Mouse (Mus musculus) stomach, embryonic 16.5 days (tissue): ENCODE measurements around the gene Slc35a1. TPM values are rescaled to one million over a fixed set of nuclear protein-coding genes. Genes with fewer than 3 reads are reported as not detected.

Source experiments
- ATAC-seq: fragments of 200-750 bp; cut with Nextera tagmentation; 2 replicates; pipeline ENCODE4 v1.8.0; 2017; ENCODE audit warnings: moderate number of reproducible peaks, moderate TSS enrichment; ENCODE audit not compliant: insufficient read depth, low FRiP score
- H3K27ac ChIP-seq: fragments of 300-500 bp; sonication (generic); 2 replicates; pipeline ENCODE4 v1.5.1; 2014; ENCODE audit warnings: low read length
- H3K27me3 ChIP-seq: fragments of 300-500 bp; sonication (generic); 2 replicates; pipeline ENCODE4 v1.6.1; 2014; ENCODE audit warnings: low read length, control low read depth, mixed read lengths; ENCODE audit not compliant: control insufficient read depth, insufficient read depth
- H3K36me3 ChIP-seq: fragments of 300-500 bp; sonication (generic); 2 replicates; pipeline ENCODE4 v1.6.1; 2014; ENCODE audit warnings: low read length; ENCODE audit not compliant: control insufficient read depth, insufficient read depth
- H3K4me1 ChIP-seq: fragments of 300-500 bp; sonication (generic); 2 replicates; pipeline ENCODE4 v1.6.1; 2014; ENCODE audit warnings: low read length, control low read depth, mixed read lengths; ENCODE audit not compliant: control insufficient read depth, insufficient read depth
- H3K4me2 ChIP-seq: fragments of 300-500 bp; sonication (generic); 2 replicates; pipeline ENCODE4 v1.6.1; 2014; ENCODE audit warnings: low read depth, low read length, mixed read lengths
- H3K4me3 ChIP-seq: fragments of 300-500 bp; sonication (generic); replicated peaks from 2 replicates; pipeline ENCODE4 v1.5.1; 2014; ENCODE audit warnings: mild to moderate bottlenecking, low read length
- H3K9ac ChIP-seq: fragments of 300-500 bp; sonication (generic); 2 replicates; pipeline ENCODE4 v1.6.1; 2014; ENCODE audit warnings: low read length
- H3K9me3 ChIP-seq: fragments of 300-500 bp; sonication (generic); replicated peaks from 2 replicates; pipeline ENCODE4 v1.6.1; 2016; ENCODE audit warnings: low read length, control low read depth; ENCODE audit not compliant: control insufficient read depth
- WGBS: fragments of 180-500 bp; shearing (Covaris S2); extraction: QIAGEN DNeasy Blood & Tissue Kit; methylation state at CpG from one replicate; pipeline ENCODE4 v1.1.7; 2014; 5-methylcytosine and 5-hydroxymethylcytosine counted together
- polyA plus RNA-seq: library from polyadenylated mRNA; unstranded; fragments of >200 nt; fragmentation: Nextera tagmentation; extraction: Ambion mirVana; gene quantifications from 2 replicates; pipeline ENCODE4 v1.2.1, GENCODE M21; 2015

The Slc35a1 gene
- polyA plus RNA-seq, 1 experiment from 2014 or later, result 67.3 TPM

DNA sequence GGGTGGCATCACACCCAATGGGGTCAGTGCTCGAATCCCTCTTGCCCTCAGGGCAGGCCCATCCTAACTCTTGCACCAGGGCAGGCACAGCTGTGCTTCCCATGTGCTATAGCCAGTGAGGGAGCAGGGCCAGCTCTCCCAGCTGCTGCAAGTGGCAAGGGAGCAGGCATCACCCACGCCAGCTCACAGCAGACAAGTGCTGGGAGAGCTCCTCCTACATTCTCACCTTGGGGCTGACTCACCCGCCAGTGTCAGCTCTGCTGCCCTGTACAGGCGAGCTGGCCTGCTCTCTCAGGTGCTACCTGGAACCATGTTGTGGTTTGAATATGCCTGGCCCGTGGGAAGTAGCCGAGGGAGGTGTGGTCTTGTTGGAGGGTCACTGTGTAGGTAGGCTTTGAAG lies 25.3 kb downstream of the Slc35a1 start:
- 78% methylated on average over 6 of the region's 6 CpGs for WGBS
- no peaks in the 10 kb centered on the region for H3K4me1 ChIP-seq
- H3K9ac ChIP-seq, result no peak overlapping the region
- ATAC-seq, result peak; percentile 44; the same call in 1 of the 2 replicates
- no peaks in the 10 kb centered on the region for H3K9me3 ChIP-seq
- peaks cover 22% of the 10 kb centered on the region for H3K36me3 ChIP-seq
- H3K27me3 ChIP-seq, result no peaks in the 10 kb centered on the region
- no peak overlapping the region for H3K4me3 ChIP-seq
- no peak overlapping the region for H3K27ac ChIP-seq
- H3K4me2 ChIP-seq, result no peak overlapping the region

DNA sequence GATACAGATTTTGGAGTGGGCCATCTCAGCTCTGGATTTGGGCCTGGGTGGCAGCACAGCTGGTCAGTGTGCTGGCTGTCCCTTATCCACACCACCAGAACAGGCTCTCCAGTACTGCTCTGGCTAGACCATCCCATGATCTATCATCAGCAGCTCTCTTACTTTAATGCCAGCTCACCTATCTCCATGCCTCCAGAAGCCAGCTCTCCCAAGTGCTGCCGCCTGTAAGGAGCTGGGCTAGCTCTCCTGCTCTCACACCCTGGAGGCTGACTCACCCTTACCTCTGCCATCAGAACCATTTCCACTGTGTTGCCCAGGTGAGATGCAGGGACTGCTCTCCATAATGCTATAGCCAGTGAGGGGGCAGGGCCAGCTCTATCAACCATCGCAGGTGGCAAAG lies 25.7 kb downstream of the Slc35a1 start:
- Histone ChIP-seq H3K4me3 (no peak overlapping the region), H3K9me3 (no peaks in the 10 kb centered on the region), H3K9ac (no peak overlapping the region), H3K36me3 (peaks cover 26% of the 10 kb centered on the region), H3K4me1 (no peaks in the 10 kb centered on the region), H3K27me3 (no peaks in the 10 kb centered on the region), H3K27ac (no peak overlapping the region), H3K4me2 (no peak overlapping the region)
- WGBS, result 94% methylated on average over 2 of the region's 2 CpGs
- 0 out of 2 replicates have a peak, but pooled peaks have one; percentile 37 for ATAC-seq

DNA sequence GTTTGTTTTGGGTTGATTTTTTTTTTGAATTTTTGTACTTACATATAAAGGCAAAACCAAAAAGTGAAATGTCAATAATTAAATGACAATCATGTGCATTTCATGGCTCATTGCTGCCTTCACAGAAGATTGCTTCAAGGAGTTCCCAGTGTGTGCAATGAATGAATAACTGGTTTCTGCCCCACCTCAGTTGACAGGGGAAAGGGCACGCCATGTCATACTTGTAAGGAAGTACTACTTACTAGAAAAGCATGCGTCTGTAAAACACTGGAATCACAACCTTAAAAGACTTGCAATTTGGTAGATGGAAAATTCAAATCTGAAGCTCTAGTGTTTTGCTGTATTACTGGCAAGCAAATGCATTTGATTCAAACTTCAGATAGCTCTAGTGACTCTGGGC lies 28.2 kb downstream of the Slc35a1 start:
- no peak overlapping the region for H3K4me3 ChIP-seq
- H3K27ac ChIP-seq, result no peak overlapping the region
- no peak overlapping the region for H3K9ac ChIP-seq
- 78% methylated on average over 2 of the region's 2 CpGs for WGBS
- no peak for ATAC-seq
- no peaks in the 10 kb centered on the region for H3K4me1 ChIP-seq
- no peak overlapping the region for H3K4me2 ChIP-seq
- H3K36me3 ChIP-seq, result peaks cover 31% of the 10 kb centered on the region
- H3K27me3 ChIP-seq, result no peaks in the 10 kb centered on the region
- no peaks in the 10 kb centered on the region for H3K9me3 ChIP-seq

DNA sequence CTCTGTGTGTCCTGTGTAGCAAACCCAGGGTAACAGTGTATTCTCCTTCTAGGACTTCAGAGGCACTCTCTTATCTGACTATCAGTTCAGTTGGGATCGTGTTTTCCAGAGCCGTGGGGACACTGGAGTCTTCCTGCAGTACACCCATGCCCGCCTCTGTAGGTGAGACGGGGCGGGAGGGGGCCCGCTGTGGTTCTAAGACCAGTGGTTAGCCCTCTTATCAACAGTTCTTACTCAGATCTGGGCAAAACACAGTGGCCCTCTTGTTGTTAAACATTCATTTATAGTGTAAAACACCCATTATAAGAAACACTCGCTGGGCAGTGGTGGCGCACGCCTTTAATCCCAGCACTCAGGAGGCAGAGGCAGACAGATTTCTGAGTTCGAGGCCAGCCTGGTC lies 31.1 kb downstream of the Slc35a1 start:
- Histone ChIP-seq H3K9ac (no peak overlapping the region), H3K4me3 (no peak overlapping the region), H3K27ac (no peak overlapping the region), H3K9me3 (no peaks in the 10 kb centered on the region), H3K36me3 (peaks cover 27% of the 10 kb centered on the region), H3K4me2 (no peak overlapping the region), H3K4me1 (no peaks in the 10 kb centered on the region), H3K27me3 (no peaks in the 10 kb centered on the region)
- ATAC-seq, result no peak
- WGBS, result 94% methylated on average over 10 of the region's 10 CpGs

DNA sequence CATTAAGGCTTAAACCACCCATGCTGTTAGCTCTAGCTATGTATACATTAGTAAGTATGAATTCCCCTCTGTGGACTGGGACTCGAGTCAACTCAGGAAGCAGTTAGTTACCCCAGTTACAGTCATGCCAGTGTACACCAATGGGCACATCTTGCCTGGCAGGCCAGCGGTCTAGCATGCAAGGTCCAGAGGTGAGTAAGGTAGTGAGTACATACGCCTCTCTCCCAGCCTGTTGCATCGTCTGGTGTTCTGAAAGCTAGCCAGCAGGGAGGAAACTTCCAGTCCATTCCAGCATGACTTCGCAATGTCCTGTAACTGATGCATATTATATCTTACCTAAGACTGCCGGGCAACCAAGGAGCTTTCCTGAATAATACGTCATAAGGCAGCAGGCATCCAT lies 34.1 kb downstream of the Slc35a1 start:
- Histone ChIP-seq H3K4me2 (no peak overlapping the region), H3K9me3 (no peaks in the 10 kb centered on the region), H3K4me1 (no peaks in the 10 kb centered on the region), H3K36me3 (peaks cover 19% of the 10 kb centered on the region), H3K27me3 (no peaks in the 10 kb centered on the region), H3K4me3 (no peak overlapping the region), H3K27ac (no peak overlapping the region), H3K9ac (no peak overlapping the region)
- WGBS, result 87% methylated on average over 7 of the region's 7 CpGs
- ATAC-seq, result no peak

DNA sequence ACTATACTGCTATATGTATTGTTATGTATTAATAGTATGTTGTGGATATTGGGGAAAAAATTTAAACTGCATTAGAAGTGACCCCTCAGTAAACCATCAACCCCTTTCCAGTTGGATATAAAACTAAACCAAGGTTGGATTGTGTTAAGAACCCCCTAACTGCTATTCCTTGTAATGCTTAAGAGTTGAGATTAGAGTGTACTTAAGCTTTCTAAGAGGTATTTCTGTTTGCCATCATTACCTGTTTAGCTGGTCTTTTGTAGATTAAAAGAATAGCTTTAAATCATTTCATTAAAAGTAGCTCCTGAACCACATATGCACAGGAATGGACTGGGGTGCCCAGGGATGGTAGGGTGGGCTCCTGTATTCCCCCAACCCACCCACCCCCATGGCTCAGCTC lies 42.5 kb downstream of the Slc35a1 start:
- H3K27ac ChIP-seq, result no peak overlapping the region
- H3K9me3 ChIP-seq, result no peaks in the 10 kb centered on the region
- ATAC-seq, result no peak
- no peak overlapping the region for H3K9ac ChIP-seq
- H3K4me2 ChIP-seq, result no peak overlapping the region
- H3K4me3 ChIP-seq, result no peak overlapping the region
- peaks cover 14% of the 10 kb centered on the region; the same call in 1 of the 2 replicates for H3K36me3 ChIP-seq
- H3K27me3 ChIP-seq, result no peaks in the 10 kb centered on the region
- H3K4me1 ChIP-seq, result no peaks in the 10 kb centered on the region

DNA sequence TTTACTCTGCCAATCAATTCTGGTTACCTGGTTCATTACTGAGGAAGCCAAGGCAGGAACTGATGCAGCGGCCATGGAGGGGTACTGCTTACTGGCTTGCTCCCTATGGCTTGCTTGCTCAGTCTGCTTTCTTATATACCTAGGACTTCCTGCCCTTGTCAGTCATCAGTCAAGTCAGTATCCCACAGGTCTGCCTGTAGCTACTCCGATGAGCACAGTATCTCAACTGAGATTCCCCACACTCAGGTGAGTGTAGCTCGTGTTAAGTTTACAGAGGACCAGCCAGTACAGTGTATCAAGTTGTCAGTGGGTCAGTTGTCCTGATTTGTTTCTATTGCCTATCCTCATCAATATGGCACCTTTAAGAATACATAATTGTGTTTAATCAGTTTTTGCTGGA lies 46.5 kb downstream of the Slc35a1 start:
- no peaks in the 10 kb centered on the region for H3K4me1 ChIP-seq
- no peak overlapping the region for H3K9ac ChIP-seq
- peaks cover 11% of the 10 kb centered on the region; the same call in 1 of the 2 replicates for H3K36me3 ChIP-seq
- no peaks in the 10 kb centered on the region for H3K9me3 ChIP-seq
- no peak overlapping the region for H3K27ac ChIP-seq
- WGBS, result 94% methylated on average over 3 of the region's 3 CpGs
- no peak overlapping the region for H3K4me2 ChIP-seq
- H3K4me3 ChIP-seq, result no peak overlapping the region
- no peak for ATAC-seq
- no peaks in the 10 kb centered on the region for H3K27me3 ChIP-seq

DNA sequence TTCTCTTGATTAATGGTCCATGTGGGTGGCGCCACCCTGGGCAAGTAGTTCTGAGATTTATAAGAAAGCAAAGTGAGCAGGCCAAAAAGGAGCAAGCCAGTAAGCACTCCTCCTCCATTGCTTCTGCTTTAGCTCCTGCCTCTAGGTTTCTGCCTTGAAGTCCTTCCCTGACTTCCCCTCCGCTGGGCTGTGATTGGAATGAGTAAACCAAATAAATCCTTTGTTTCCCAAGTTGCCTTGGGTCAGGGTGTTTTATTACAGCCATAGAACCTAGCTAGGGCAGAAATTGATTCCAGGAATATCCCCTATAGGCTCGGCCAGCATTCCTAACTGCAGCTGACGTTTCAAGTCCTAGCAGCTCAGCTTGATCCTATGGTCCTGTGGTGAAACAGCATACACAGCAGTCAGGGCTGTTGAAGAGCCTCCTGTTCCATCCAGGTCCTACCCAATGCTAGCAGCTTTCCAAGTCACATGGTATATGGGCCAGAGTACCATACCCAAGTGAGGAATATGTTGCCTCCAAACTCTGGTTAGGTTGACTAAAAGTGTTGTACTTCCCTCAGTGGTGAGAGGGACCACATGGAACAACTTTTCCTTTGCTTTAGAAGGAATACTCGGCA lies 47.4 kb downstream of the Slc35a1 start:
- Histone ChIP-seq H3K4me2 (no peak overlapping the region), H3K4me3 (no peak overlapping the region), H3K9ac (no peak overlapping the region), H3K27ac (no peak overlapping the region), H3K27me3 (no peaks in the 10 kb centered on the region), H3K4me1 (no peaks in the 10 kb centered on the region), H3K9me3 (no peaks in the 10 kb centered on the region), H3K36me3 (peaks cover 11% of the 10 kb centered on the region; the same call in 1 of the 2 replicates)
- 77% methylated on average over 5 of the region's 5 CpGs for WGBS
- ATAC-seq, result no peak

DNA sequence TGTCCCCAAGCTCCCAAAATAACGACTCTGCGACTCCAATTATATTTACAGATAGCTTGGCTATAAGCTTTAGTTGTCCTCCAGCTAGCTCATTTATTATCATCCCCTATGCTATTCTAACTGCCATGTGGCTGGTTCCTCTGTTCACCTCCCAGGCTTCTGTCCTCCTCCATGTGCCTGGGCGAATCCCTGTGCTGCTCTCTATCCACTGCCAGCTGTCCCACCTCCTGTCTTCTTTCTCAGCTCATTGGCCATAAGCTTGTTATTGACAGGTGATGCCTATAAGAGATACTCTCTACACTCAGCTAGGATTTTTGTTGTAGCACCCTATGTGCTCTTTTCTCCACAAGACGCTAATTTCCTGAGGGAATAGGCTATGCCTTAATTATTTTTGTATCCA lies 49.4 kb downstream of the Slc35a1 start:
- H3K4me1 ChIP-seq, result no peaks in the 10 kb centered on the region
- H3K36me3 ChIP-seq, result peaks cover 11% of the 10 kb centered on the region; the same call in 1 of the 2 replicates
- no peak overlapping the region for H3K4me3 ChIP-seq
- 84% methylated on average over 4 of the region's 4 CpGs for WGBS
- H3K9me3 ChIP-seq, result no peaks in the 10 kb centered on the region
- H3K4me2 ChIP-seq, result no peak overlapping the region
- no peak for ATAC-seq
- H3K27me3 ChIP-seq, result no peaks in the 10 kb centered on the region
- H3K27ac ChIP-seq, result no peak overlapping the region
- H3K9ac ChIP-seq, result no peak overlapping the region
